Mouse (Mus musculus) erythroblast, embryonic 14.5 days (primary cell): Measurements from ENCODE around the gene Gnai3.

Experiments used
- GATA1 ChIP-seq: IDR thresholded peaks from 2 replicates; pipeline ENCODE4 v1.6.1; 2012; ENCODE audit warnings: low read length, inconsistent platforms, mixed read lengths
- TAL1 ChIP-seq: IDR thresholded peaks from 3 replicates; pipeline ENCODE4 v1.6.1; 2012; ENCODE audit warnings: low read length, inconsistent platforms, mixed read lengths

DNA sequence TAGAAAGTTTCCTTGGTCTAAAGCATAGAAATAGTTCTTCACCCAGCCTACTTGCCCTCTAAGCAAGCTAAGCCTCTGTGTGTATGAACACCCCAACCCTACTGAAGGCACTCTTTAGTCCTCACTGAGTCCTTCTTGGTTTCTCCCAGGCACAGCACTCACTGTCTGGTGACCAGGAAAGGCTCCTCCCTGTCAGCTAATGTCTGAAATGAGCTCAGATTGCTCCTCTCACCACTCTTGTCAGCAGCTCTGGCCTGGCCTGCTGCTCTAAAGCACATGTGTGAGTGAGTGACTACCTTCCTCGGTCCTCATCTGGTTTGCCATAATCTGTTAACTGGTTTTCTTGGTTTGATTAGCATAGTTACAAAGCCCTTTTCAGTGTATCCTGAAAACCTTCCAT lies 14.1 kb downstream of the Gnai3 start:
- TF ChIP-seq GATA1 = no peak
- no peak for TF ChIP-seq TAL1
